Mouse (Mus musculus): ENCODE results near the gene Spsb4.
A peak's percentile ranks its signal among the peaks of the same experiment; 100 is the strongest.

Spsb4 gene

DNA sequence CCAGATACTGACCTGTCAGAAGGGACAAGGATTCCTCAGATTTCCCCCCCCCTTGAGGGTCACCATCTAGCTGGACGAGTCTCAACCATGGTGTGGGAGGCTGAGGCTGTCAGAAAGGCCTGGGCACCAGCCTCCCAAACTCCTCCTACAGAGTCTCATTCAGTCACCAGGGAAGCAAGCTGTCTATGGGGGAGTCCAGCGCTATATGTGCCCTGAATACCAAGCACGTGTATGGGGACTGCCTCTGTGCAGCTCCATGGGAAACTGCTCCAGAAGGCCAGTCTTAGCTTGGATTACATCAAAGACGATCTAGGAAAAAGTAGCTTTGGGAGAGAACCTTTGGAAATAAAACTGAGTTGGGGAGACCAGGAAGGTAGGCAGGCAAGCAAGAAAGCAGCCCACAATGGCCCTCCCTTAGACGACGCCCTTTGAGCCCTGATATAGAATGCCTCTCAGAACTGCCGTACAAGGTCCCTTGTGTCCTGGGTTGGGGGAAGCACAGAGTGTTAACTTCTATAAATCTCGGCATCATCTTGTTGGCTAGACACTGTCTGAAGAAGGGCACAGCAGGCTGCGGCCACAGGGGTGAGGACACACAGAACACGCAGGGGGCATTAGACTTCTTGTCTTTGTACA lies 40.4 kb downstream of the Spsb4 start:
- DNase-seq (ENCODE audit: low read depth): no peak

DNA sequence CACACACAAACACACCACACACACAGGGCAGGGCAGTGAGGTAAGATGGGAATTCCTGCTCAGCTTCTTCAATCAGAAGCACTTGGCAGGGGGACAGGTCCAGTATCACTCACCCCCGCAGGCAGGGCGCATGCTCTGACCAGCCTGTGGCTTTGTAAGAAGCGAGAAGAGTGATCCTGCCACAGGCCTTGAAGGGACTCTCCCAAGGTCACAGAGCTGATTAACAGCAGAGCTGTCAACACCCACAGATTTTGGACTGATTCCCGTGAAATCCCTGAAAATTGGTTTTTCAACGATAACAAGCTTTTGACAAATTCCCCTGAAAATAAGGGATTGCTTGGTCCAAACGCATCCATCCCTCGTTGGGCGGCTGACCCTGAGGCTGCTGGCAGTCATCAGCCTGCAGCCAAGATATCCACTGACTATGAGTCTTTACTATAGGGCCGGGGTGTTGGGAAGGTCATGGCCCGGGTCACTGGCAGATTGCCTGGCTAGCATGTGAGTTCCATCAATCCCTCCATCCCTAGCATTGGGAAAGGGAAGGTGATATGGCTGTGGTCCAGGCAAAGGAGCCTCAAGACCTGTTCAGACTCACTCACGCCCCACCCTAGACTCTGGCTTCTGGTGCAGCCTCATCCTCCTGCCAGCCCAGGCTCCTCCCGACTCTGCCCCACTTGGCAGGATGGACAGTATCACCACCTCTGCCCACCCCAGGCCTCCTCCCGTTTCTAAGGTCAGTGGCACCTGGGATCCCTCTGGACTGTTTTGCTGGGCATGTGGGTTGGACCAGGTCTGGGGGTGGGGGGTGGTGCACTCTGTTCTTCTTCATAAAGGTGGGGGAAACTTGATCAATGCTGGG lies 41.1 kb downstream of the Spsb4 start:
- DNase-seq (ENCODE audit: low read depth): peak; percentile 24

GRCm38 (mm10) chr9:96973091-96973490 lies 45.6 kb downstream of the Spsb4 start:
- no peak for DNase-seq (ENCODE audit: low read depth)

DNA sequence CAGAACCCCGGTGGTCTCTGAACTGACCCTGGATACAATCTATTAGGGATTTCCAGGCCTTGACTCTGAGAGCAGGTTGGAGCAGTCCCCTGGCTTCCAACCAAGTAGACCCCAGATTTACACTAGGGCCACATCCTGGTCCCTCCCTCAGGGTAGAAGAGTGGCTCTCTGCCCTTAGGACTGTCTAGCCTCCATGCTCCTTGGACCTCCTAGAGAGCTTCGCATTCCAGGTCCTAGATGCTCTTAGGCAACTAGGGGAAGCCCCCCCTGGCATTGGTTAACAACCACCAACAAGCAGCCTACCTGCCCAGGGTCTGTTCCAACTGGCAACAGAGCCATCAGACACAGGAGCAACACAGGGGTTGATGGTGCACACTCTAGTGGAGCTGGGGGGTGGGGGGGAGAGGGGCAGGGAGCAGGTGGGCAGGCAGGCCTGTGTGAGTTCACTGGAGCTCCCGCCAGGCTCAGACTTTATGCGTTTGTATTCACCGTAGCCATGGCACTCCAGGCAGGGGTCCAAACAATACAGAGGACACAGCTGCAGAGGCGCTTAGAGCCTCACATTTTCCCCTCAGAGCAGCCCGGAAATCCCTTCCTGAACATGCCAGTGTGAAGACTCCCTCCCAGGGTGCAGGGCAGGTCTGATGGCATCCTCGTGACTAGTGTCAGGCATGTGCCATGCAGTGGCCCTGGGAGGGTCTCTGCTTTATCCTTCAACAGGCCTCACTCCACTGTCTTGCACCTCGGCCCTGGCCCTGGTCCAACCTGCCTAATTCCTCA lies 46.8 kb downstream of the Spsb4 start:
- DNase-seq (ENCODE audit: low read depth): no peak

DNA sequence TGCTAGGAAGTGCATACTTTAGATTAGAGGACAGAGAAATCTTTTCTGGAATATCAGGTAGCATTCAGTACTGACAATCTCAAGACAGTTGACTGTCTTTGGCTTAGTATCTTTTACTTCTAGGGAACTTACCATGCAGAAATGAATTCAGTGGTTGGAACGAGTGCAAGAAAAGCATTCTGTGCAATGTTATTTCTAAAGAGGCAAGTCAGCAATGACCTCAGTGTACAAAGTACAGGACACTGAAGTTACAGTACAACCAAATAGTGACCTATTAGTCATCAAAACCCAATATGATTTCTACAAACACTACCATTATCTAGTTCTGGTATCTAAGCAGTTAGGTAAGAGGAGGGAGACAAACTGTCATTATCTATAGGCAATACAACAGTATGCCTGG lies 51.1 kb downstream of the Spsb4 start:
- no peak for DNase-seq (ENCODE audit: low read depth)

- DNase-seq (ENCODE audit: low read depth): no peak
Measured at GRCm38 (mm10) chr9:96966465-96966864, 52.2 kb downstream of the Spsb4 start.

GRCm38 (mm10) chr9:96963443-96964215 lies 55.0 kb downstream of the Spsb4 start:
- no peak for DNase-seq (ENCODE audit: low read depth)

DNA sequence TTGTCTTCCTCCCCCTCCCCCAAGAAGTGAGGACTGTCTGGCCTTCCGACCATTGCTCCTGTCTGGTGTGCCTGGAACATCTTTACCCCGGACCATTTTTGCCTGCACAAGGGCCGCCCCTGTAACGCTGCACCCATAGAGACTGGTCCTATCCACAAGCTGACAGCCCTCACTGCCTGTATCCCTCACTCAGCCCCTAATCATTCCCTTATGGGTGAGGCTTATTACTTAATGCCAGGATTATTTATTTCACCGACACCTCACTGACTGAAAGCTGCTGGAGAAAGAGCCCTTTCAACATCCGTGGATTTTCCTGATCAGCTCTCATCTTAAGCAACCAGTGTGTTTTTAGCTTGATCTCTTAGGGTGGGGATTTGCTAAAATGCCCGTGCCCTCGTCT lies 55.9 kb downstream of the Spsb4 start:
- no peak for DNase-seq (ENCODE audit: low read depth)

DNA sequence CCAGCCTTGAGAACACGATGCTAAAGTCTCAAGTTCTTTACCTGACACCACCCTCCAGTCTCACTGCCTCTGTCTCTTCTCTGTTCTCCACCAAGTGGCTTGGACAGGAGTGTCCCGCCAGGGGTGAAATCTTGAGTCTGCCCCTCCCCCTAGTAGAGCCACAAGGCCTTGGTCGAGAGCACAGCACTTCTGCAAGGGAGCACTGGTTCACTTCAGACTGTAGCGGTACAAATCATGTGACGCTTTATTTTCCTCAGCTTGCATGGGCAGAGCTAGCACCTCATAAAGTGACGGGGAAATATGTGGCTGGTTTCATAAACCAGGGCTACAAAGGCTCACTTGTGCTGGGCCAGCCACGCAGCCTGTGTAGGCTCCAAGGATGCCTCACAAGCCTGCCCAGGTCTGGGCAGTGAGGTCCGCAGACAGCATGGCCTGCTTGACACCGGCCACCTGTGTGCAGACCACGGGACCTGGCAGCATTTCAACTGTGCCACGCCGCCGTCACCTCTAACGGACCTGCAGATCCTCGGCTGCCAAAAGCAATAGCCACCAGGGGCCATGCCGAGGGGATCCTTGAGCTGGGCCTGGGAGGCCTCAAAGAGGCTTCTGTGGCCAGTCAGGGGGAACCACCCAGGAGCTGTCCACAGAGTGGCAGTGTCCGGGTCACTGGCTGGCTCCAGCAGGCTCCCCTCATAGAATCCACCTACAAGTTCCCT lies 56.5 kb downstream of the Spsb4 start:
- DNase-seq (ENCODE audit: low read depth): no peak

- DNase-seq (ENCODE audit: low read depth): no peak
Measured at GRCm38 (mm10) chr9:96961006-96961405, 57.6 kb downstream of the Spsb4 start.

DNA sequence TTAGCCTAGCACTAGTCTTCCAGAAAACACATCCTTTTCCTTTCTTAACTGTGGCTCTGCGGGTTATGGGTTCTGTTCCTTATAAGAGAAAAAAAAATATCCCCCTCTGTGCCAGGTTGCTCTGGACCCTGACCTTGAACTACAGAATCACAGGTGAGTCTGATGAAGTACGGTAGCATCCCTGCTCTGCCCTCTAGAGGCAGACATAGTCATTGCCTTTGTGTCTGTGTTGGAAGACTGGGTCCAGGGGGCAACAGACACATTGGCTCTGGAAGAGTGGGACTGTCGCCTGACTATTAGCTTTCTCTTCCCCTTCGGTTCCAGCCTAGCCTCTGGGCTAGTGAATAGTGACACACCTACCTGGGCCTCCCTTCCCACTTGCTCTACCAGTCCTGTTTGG lies 58.4 kb downstream of the Spsb4 start:
- DNase-seq (ENCODE audit: low read depth): no peak

- no peak for DNase-seq (ENCODE audit: low read depth)
Measured at GRCm38 (mm10) chr9:96959469-96959868, 59.2 kb downstream of the Spsb4 start.

- DNase-seq (ENCODE audit: low read depth): no peak
Measured at GRCm38 (mm10) chr9:96958009-96958615, 60.5 kb downstream of the Spsb4 start.

DNA sequence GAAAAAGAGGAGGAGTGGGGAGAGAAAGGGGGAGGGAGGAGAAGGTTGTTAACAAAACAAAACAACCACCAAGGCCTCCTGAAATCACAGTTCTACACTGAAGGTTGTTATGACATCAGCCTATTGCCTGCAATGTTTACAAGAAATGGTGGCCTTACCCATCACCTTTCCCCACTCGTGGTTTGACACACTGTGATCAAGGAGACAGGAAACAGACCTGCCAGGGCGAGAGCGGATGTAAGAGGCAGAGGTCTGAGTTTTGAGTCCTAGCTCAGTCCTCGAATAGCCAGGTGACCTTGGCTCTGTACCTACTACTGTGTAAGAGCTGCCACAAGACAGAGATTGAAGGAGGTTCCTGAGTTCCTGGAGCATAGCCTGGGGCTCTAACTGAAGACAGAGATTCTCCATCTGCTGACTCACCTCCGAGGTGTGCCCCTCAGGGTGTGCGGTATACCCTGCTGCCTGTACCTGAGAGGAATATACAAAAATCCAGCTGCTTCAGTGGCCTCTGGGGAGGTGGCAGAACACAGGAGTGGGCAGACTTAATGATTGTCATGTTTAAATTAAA lies 61.3 kb downstream of the Spsb4 start:
- no peak for DNase-seq (ENCODE audit: low read depth)

DNA sequence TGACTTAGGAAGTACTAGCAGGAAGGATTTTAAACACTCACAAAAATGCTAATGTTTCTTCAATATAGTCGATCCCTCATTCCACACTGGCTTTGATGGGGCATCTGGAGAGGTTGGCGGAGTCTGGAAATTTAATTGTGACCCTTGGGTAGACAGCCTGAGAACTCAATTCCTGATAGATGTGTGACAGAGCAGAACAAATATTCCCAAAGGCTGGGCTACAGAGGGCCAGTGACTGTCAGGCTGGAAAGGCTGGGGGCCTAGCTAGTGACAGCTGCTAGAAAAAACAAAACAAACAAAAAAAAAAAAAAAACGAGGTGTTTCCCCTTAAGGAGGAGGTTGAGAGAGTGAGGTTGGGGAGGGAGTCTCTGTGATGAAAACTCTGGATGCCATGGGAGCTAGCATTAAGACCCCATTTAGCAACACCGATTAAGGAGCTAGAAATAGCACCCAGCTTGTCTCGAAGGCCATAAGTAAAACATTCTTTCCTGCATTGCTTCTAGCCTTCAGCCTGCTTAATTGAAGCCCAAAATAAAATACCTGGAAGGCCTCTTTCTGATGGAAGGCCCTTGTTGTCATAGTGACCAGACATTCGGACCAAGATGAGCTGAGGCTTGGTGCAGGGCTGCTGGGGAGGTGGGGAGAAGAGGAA lies 61.9 kb downstream of the Spsb4 start:
- DNase-seq (ENCODE audit: low read depth): no peak

DNA sequence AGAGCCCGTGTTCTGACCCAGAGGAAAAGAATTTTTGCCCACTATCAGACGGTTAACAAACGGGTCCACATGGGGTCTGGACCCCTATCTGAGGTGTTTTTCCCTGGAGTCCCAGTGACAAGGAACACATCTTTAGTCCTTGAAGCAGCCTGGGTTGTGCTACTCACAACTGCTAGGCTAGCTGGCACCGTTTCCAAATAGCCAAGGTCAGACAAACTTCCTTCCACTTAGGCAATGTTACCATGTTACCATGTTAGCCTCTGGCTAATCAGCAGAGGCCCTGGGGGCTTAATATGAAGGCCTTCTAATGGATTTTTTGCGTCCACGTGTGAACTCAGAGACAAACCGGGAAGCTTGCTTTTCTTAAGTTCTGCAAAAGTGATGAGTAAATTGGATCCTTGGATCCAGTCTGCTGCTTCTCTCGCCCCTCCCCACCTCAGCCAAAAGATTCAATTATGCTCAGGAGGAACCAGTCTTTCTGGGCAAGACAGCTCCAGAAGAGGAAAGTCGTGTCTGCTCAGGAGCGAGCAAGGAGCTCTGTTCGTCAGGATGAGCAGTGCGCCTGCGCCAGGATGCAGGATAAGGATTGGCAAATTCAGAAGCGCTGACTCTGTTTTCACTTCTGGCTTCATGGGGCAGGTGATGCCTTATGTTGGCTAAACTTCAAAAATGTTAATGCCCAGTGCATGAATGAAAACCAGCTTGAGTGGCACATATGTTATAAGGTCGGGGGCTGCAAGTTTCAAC lies 64.4 kb downstream of the Spsb4 start:
- DNase-seq (ENCODE audit: low read depth): no peak

DNA sequence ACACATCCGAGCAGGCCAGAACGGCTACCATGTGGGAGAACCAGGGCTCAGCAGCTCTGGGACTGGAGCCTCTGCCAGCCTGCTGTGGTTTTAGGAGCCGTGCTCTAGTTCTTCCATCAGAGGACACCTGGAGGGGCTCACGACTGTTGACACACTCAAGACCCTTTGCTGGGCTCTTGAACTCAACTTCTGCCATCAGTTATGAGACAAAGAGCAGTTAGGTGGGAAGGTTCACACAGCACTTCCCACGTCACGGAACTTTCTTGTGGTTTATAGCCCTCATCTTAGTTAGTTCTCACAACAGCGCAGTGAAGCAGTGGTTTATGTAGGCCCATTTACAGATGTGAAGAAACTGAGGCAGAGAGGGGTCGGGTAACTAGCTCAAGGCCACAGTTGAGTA lies 65.2 kb downstream of the Spsb4 start:
- no peak for DNase-seq (ENCODE audit: low read depth)

DNA sequence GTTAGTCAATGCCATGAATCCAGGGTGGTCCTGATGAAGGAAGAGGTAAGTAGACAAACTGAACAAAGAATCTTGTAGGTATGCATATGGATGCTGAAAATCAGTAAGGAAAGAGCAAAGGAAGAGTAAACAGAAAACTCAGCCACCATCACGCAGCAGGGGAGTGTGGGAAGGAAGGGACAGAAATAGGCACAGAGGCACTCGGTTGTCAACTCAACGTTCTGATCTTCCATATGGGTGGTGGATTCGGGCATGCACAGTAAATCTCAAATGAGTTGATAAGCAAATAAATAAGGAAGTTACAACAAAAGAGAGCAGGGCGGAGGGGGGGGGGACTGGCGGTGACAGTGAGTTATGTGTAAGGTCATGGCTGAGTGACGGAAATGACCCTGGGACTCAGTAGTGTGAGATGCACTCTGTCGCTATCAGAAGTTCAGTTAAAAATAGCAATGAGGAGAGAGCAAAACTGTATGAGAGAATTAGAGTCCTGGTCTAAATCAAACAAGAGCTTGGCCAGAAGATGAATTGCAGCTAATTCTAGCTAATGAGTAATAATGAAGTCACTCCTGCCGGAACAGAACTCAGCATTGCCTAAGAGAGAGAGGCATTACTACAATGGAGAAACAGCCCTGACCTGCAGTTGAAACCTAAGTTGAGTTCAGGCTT lies 66.2 kb downstream of the Spsb4 start:
- no peak for DNase-seq (ENCODE audit: low read depth)

GRCm38 (mm10) chr9:96949551-96949950 lies 69.1 kb downstream of the Spsb4 start:
- DNase-seq (ENCODE audit: low read depth): no peak
